Mouse (Mus musculus): ENCODE results near the gene Gucy2c.
A peak's percentile ranks its signal among the peaks of the same experiment; 100 is the strongest.

Gene Gucy2c

GRCm38 (mm10) chr6:136742352-136743118 is 39.0 kb downstream of the Gucy2c start:
- DNase-seq (ENCODE audit: low read depth, low spot score), result peak; percentile 91

GRCm38 (mm10) chr6:136741281-136741680 is 40.3 kb downstream of the Gucy2c start:
- DNase-seq (ENCODE audit: low read depth, low spot score), result no peak

GRCm38 (mm10) chr6:136735766-136736165 is 45.8 kb downstream of the Gucy2c start:
- DNase-seq (ENCODE audit: low read depth, low spot score), result no peak

GRCm38 (mm10) chr6:136728144-136728543 is 53.4 kb downstream of the Gucy2c start:
- no peak for DNase-seq (ENCODE audit: low read depth, low spot score)

- DNase-seq (ENCODE audit: low read depth, low spot score), result no peak
These were observed 58.4 kb downstream of the Gucy2c start for GRCm38 (mm10) chr6:136723171-136723570.

GRCm38 (mm10) chr6:136722565-136722964 is 59.0 kb downstream of the Gucy2c start:
- no peak for DNase-seq (ENCODE audit: low read depth, low spot score)

- DNase-seq (ENCODE audit: low read depth, low spot score), result peak; percentile 67
These were observed 59.6 kb downstream of the Gucy2c start for GRCm38 (mm10) chr6:136721925-136722324.

- no peak for DNase-seq (ENCODE audit: low read depth, low spot score)
These were observed 61.1 kb downstream of the Gucy2c start for GRCm38 (mm10) chr6:136720436-136720835.

GRCm38 (mm10) chr6:136715881-136716431 is 65.6 kb downstream of the Gucy2c start:
- DNase-seq (ENCODE audit: low read depth, low spot score), result no peak

GRCm38 (mm10) chr6:136714097-136714496 is 67.5 kb downstream of the Gucy2c start:
- no peak for DNase-seq (ENCODE audit: low read depth, low spot score)

- no peak for DNase-seq (ENCODE audit: low read depth, low spot score)
These were observed 71.2 kb downstream of the Gucy2c start for GRCm38 (mm10) chr6:136710408-136710807.

GRCm38 (mm10) chr6:136708597-136708996 is 73.0 kb downstream of the Gucy2c start:
- no peak for DNase-seq (ENCODE audit: low read depth, low spot score)

GRCm38 (mm10) chr6:136701878-136702277 is 79.7 kb downstream of the Gucy2c start:
- no peak for DNase-seq (ENCODE audit: low read depth, low spot score)

GRCm38 (mm10) chr6:136701185-136701584 is 80.4 kb downstream of the Gucy2c start:
- no peak for DNase-seq (ENCODE audit: low read depth, low spot score)

GRCm38 (mm10) chr6:136691314-136691713 is 90.3 kb downstream of the Gucy2c start:
- no peak for DNase-seq (ENCODE audit: low read depth, low spot score)

- DNase-seq (ENCODE audit: low read depth, low spot score), result no peak
These were observed 91.0 kb downstream of the Gucy2c start for GRCm38 (mm10) chr6:136690527-136690926.

- peak; percentile 57 for DNase-seq (ENCODE audit: low read depth, low spot score)
These were observed 91.7 kb downstream of the Gucy2c start for GRCm38 (mm10) chr6:136689790-136690413.

GRCm38 (mm10) chr6:136685433-136685832 is 96.1 kb downstream of the Gucy2c start:
- no peak for DNase-seq (ENCODE audit: low read depth, low spot score)

- peak; percentile 5 for DNase-seq (ENCODE audit: low read depth, low spot score)
These were observed 97.9 kb downstream of the Gucy2c start for GRCm38 (mm10) chr6:136683410-136684334.

- no peak for DNase-seq (ENCODE audit: low read depth, low spot score)
These were observed 102.2 kb downstream of the Gucy2c start for GRCm38 (mm10) chr6:136679381-136679780.

GRCm38 (mm10) chr6:136674935-136675334 is 106.6 kb downstream of the Gucy2c start:
- no peak for DNase-seq (ENCODE audit: low read depth, low spot score)

GRCm38 (mm10) chr6:136672467-136672866 is 109.1 kb downstream of the Gucy2c start:
- DNase-seq (ENCODE audit: low read depth, low spot score), result peak; percentile 92

Measured in brain, adult 2 months (tissue).